Mouse (Mus musculus): ENCODE measurements around the gene Srsf7.

DNA sequence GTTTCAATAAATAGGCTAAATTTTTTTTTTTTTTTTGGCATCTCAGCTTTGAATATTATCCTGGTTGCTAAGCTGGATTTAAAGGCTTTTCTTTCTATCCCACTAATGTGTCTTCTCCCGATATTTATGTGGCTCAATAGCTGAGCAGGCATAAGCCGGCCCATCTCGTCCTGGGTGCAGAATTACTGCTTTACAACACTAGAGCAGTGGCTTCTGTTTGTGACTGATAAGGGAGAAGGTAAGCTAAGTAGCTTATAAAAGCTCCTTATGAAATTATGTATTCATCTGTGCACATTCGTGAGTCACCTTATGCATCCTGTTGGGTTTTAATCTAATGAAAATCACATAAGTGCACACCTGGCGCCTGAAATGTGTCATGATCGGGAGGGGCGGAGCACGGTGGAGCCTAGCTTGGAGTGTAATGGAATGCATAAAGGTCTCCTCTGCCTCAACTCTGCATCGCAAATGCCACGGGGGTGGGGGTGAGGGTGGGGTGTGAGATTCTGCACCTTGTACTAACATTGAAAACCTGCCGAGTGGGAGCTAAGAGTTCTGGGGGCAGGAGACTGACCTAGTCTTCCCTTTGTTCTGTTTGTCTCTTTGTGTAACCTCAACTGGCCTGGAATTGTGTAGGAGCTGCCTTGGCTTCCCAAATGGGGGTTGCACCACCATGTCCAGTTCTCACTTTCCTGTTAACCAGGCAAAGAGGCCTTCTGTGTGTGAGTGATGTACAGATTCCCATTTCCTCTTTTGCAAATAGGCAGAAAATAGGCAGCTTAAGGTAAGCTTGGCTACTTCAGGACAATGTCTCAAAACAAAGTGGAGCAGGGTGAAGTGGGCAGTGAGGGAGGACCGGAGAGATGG is 54.1 kb downstream of the Srsf7 start:
- TF ChIP-seq EP300 (IDR thresholded peaks at IDR 0.05; ENCODE audit: insufficient read depth, low read depth, low read length), result no peak
- TF ChIP-seq CTCF (IDR thresholded peaks at IDR 0.05; ENCODE audit: low read depth, low read length), result no peak

Measured in ES-Bruce4 (cell line).